Comparison of ENCODE assay signal across 20 mouse cellular contexts in genomic region chr12:21492549-21493291, GRCm38 (mm10).
A peak's percentile ranks its signal among the peaks of the same experiment; 100 is the strongest.
DNase-seq lines count a peak whose midpoint lies in the region; ATAC-seq and TF ChIP-seq lines count a peak whose summit lies in the region.
"Had no signal": no experiment of that assay in that cellular context is flagged by ENCODE, and none has a peak within 500 bp of the region (broad histone marks: within the 10 kb centered on the region; RNA-seq: fewer than 3 reads in every experiment).

No protein-coding gene starts in this region.

- H3K27ac ChIP-seq in gastrocnemius, adult 2 months = no peak overlapping the region; the same call in 1 of the 2 replicates
- no peak overlapping the region for H3K27ac ChIP-seq in heart, postnatal 0 days (ENCODE audit: low read depth)
- no peak overlapping the region for H3K27ac ChIP-seq in midbrain, embryonic 13.5 days
- no peak overlapping the region for H3K27ac ChIP-seq in midbrain, embryonic 14.5 days (replicated peaks; ENCODE audit: low read depth, low read length)
- H3K27ac ChIP-seq in stomach, embryonic 15.5 days = no peak overlapping the region
- H3K27ac ChIP-seq: forebrain, embryonic 12.5 days; heart, embryonic 15.5 days; limb, embryonic 13.5 days; liver, embryonic 14.5 days had no signal

- no peaks in the 10 kb centered on the region for H3K36me3 ChIP-seq in heart, postnatal 0 days (replicated peaks; ENCODE audit: control insufficient read depth, insufficient read depth, low read length)
- H3K36me3 ChIP-seq in midbrain, embryonic 13.5 days = no peaks in the 10 kb centered on the region
- H3K36me3 ChIP-seq in midbrain, embryonic 14.5 days (ENCODE audit: control insufficient read depth, insufficient read depth, low read length) = no peaks in the 10 kb centered on the region
- no peaks in the 10 kb centered on the region for H3K36me3 ChIP-seq in stomach, embryonic 15.5 days
- H3K36me3 ChIP-seq: forebrain, embryonic 12.5 days; heart, embryonic 15.5 days; limb, embryonic 13.5 days had no signal

- intact Hi-C loops in gastrocnemius, adult 2 months (cut with DNase I) = no loop called here
- intact Hi-C loops in heart, postnatal 10 days (cut with DNase I) = no loop called here

- TF ChIP-seq EP300 in heart, postnatal 0 days (IDR thresholded peaks at IDR 0.05; ENCODE audit: low read depth) = no peak

- no peaks in the 10 kb centered on the region for H3K27me3 ChIP-seq in heart, postnatal 0 days (ENCODE audit: control insufficient read depth, insufficient read depth, low read length)
- H3K27me3 ChIP-seq in midbrain, embryonic 13.5 days = no peaks in the 10 kb centered on the region
- no peaks in the 10 kb centered on the region for H3K27me3 ChIP-seq in midbrain, embryonic 14.5 days (ENCODE audit: control insufficient read depth, insufficient read depth, low read length)
- no peaks in the 10 kb centered on the region for H3K27me3 ChIP-seq in stomach, embryonic 15.5 days (replicated peaks)
- H3K27me3 ChIP-seq: forebrain, embryonic 12.5 days; heart, embryonic 15.5 days; limb, embryonic 13.5 days had no signal

- 43% methylated on average over 8 of the region's 8 CpGs for WGBS in heart, postnatal 0 days
- WGBS in midbrain, embryonic 13.5 days = 79% methylated on average over 8 of the region's 8 CpGs
- WGBS in midbrain, embryonic 14.5 days = 84% methylated on average over 8 of the region's 8 CpGs
- 60% methylated on average over 8 of the region's 8 CpGs for WGBS in stomach, embryonic 15.5 days

- no peaks in the 10 kb centered on the region for H3K9me3 ChIP-seq in heart, postnatal 0 days (replicated peaks; ENCODE audit: control insufficient read depth, low read length)
- H3K9me3 ChIP-seq in midbrain, embryonic 13.5 days = peaks cover 2% of the 10 kb centered on the region; the same call in 1 of the 2 replicates
- H3K9me3 ChIP-seq in midbrain, embryonic 14.5 days (ENCODE audit: control insufficient read depth, low read length) = no peaks in the 10 kb centered on the region
- no peaks in the 10 kb centered on the region for H3K9me3 ChIP-seq in stomach, embryonic 15.5 days
- H3K9me3 ChIP-seq: forebrain, embryonic 12.5 days; heart, embryonic 15.5 days; limb, embryonic 13.5 days had no signal

- peaks cover 7% of the 10 kb centered on the region for H3K4me1 ChIP-seq in heart, postnatal 0 days (ENCODE audit: control insufficient read depth, insufficient read depth)
- peaks cover 9% of the 10 kb centered on the region for H3K4me1 ChIP-seq in midbrain, embryonic 13.5 days (replicated peaks)
- H3K4me1 ChIP-seq in midbrain, embryonic 14.5 days (ENCODE audit: control insufficient read depth, insufficient read depth, low read length) = peaks cover 5% of the 10 kb centered on the region; the same call in 1 of the 2 replicates
- no peaks in the 10 kb centered on the region for H3K4me1 ChIP-seq in stomach, embryonic 15.5 days
- H3K4me1 ChIP-seq: limb, embryonic 13.5 days had no signal

- no peak overlapping the region for H3K9ac ChIP-seq in heart, postnatal 0 days (replicated peaks; ENCODE audit: low read depth, low read length)
- H3K9ac ChIP-seq in midbrain, embryonic 13.5 days (replicated peaks) = no peak overlapping the region
- no peak overlapping the region for H3K9ac ChIP-seq in midbrain, embryonic 14.5 days (replicated peaks; ENCODE audit: low read length)
- no peak overlapping the region for H3K9ac ChIP-seq in stomach, embryonic 15.5 days
- H3K9ac ChIP-seq: forebrain, embryonic 12.5 days; heart, embryonic 15.5 days; limb, embryonic 13.5 days; liver, embryonic 14.5 days had no signal

- no peak overlapping the region for H3K4me3 ChIP-seq in gastrocnemius, adult 2 months
- H3K4me3 ChIP-seq in heart, postnatal 0 days (ENCODE audit: low read depth, low read length) = no peak overlapping the region
- no peak overlapping the region for H3K4me3 ChIP-seq in midbrain, embryonic 13.5 days (replicated peaks)
- no peak overlapping the region for H3K4me3 ChIP-seq in midbrain, embryonic 14.5 days (replicated peaks; ENCODE audit: low read depth, low read length)
- no peak overlapping the region for H3K4me3 ChIP-seq in stomach, embryonic 15.5 days (replicated peaks)
- H3K4me3 ChIP-seq: forebrain, embryonic 12.5 days; heart, embryonic 15.5 days; limb, embryonic 13.5 days had no signal

- DNase-seq in gastrocnemius, adult 2 months = peak; percentile 26
- DNase-seq in gastrocnemius, postnatal 25 days = no peak
- DNase-seq in heart, postnatal 0 days (ENCODE audit: low spot score) = no peak
- DNase-seq in heart, postnatal 10 days = no peak
- no peak for DNase-seq in midbrain, embryonic 14.5 days
- DNase-seq in layer of hippocampus, postnatal 36 days = no peak
- DNase-seq: adrenal gland, adult 8-10 months; cerebellum, adult 8-10 months; gastrocnemius, postnatal 10 days; kidney, adult 9 months; kidney, postnatal 36 days; thymus, adult 18-20 months; thymus, postnatal 4 days had no signal

- no peak for TF ChIP-seq CTCF in gastrocnemius, adult 2 months (IDR thresholded peaks at IDR 0.05)
- no peak for TF ChIP-seq CTCF in heart, postnatal 0 days (IDR thresholded peaks at IDR 0.05; ENCODE audit: low read depth)

- no peak overlapping the region for H3K4me2 ChIP-seq in heart, postnatal 0 days (ENCODE audit: low read depth, low read length)
- no peak overlapping the region for H3K4me2 ChIP-seq in midbrain, embryonic 13.5 days (replicated peaks)
- no peak overlapping the region for H3K4me2 ChIP-seq in midbrain, embryonic 14.5 days (ENCODE audit: low read length)
- no peak overlapping the region for H3K4me2 ChIP-seq in stomach, embryonic 15.5 days
- H3K4me2 ChIP-seq: forebrain, embryonic 12.5 days; heart, embryonic 15.5 days; limb, embryonic 13.5 days had no signal

- ATAC-seq in heart, postnatal 0 days (ENCODE audit: insufficient read depth, low read depth) = peak; percentile 82
- ATAC-seq in midbrain, embryonic 13.5 days = 0 out of 2 replicates have a peak, but pooled peaks have one; percentile 27
- ATAC-seq in midbrain, embryonic 14.5 days (ENCODE audit: low FRiP score, low TSS enrichment) = no peak
- ATAC-seq in stomach, embryonic 15.5 days (ENCODE audit: insufficient read depth, low FRiP score, low read depth) = peak; percentile 14; the same call in 1 of the 2 replicates
- ATAC-seq: lung, postnatal 0 days had no signal
